Mouse (Mus musculus): Measurements from ENCODE around the gene Zdhhc16.

- no peak for TF ChIP-seq GATA2 (IDR thresholded peaks at IDR 0.05; ENCODE audit: borderline replicate concordance, low read depth, low read length)
- no peak for TF ChIP-seq CTCF (IDR thresholded peaks at IDR 0.05; ENCODE audit: low read depth, low read length)
Measured at GRCm38 (mm10) chr19:41989810-41990209, 56.5 kb downstream of the Zdhhc16 start.

All from G1E (cell line).